Mouse (Mus musculus): ENCODE data around the gene Slco2b1. TPM values are rescaled to one million over a fixed set of nuclear protein-coding genes. Genes with fewer than 3 reads are reported as not detected.

The Slco2b1 gene
- total and polyA plus RNA-seq, 3 experiments, result 0.02 to 1.4 (median 0.53) TPM

DNA sequence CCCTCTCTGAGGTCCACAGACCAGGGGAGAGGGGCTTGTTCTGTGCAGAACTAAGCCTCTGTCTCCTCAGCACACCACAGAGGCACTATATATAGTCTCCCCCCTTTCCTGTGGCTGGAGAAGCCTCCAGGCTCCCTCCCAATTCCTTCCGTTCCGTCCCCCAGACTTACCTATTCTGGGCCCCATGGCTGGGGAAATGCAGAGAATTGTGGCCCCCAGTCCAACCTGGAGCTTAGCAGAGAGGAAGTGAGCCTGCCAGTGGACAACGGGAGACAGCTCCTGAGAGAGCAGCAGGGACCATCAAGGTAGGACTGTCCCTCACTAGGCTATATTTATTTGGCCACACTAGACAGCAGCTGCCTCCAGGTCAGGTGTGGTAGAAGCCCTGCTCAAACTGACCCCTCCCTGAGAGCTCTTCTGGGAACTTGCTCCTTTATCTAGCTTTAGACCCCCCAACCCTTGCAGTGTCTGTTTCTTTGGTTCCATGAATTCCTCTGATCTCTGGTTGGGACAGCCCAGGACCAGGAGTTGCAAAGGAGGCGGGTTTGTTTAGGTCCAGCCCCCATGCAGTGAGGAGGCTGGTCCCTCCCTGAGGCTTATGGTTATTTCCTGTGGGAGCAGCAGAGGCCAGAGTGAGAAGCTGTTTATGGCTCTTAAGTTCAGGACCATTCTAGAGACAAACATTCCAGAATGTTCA is 4.7 kb downstream of the Slco2b1 start:
- TF ChIP-seq GATA2 (IDR thresholded peaks at IDR 0.05; ENCODE audit: borderline replicate concordance, low read depth, low read length), result no peak
- Histone ChIP-seq H3K36me3 (replicated peaks) (no peaks in the 10 kb centered on the region), H3K27me3 (ENCODE audit: insufficient read depth, low read length) (peaks cover 38% of the 10 kb centered on the region), H3K4me1 (ENCODE audit: insufficient read depth, low read depth, low read length) (no peaks in the 10 kb centered on the region), H3K4me3 (ENCODE audit: low read depth, low read length) (no peak overlapping the region), H3K9me3 (replicated peaks) (no peaks in the 10 kb centered on the region)
- no peak for ATAC-seq (ENCODE audit: extremely low read depth, insufficient number of reproducible peaks, low FRiP score, poor library complexity, severe bottlenecking)
- no peak for DNase-seq (ENCODE audit: low spot score)

- H3K9me3 ChIP-seq (replicated peaks), result no peaks in the 10 kb centered on the region
- TF ChIP-seq GATA1 (IDR thresholded peaks at IDR 0.05; ENCODE audit: borderline replicate concordance, low read length) (no peak), CTCF (IDR thresholded peaks at IDR 0.05; ENCODE audit: low read depth, low read length) (no peak), TAL1 (conservative IDR thresholded peaks at IDR 0.05; ENCODE audit: low read depth, low read length) (no peak), POLR2AphosphoS5 (IDR thresholded peaks at IDR 0.05; ENCODE audit: insufficient replicate concordance, low read depth, low read length) (no peak), GATA2 (IDR thresholded peaks at IDR 0.05; ENCODE audit: borderline replicate concordance, low read depth, low read length) (no peak)
- no peaks in the 10 kb centered on the region for H3K36me3 ChIP-seq (replicated peaks)
- no peak overlapping the region for H3K4me3 ChIP-seq (ENCODE audit: low read depth, low read length)
- no peaks in the 10 kb centered on the region for H3K4me1 ChIP-seq (ENCODE audit: insufficient read depth, low read depth, low read length)
- no peak for DNase-seq (ENCODE audit: low spot score)
- ATAC-seq (ENCODE audit: extremely low read depth, insufficient number of reproducible peaks, low FRiP score, poor library complexity, severe bottlenecking), result no peak
- H3K27me3 ChIP-seq (ENCODE audit: insufficient read depth, low read length), result peaks cover 39% of the 10 kb centered on the region
Measured at GRCm38 (mm10) chr7:99704736-99705519, 6.2 kb downstream of the Slco2b1 start.

- Histone ChIP-seq H3K9me3 (replicated peaks) (no peaks in the 10 kb centered on the region), H3K4me1 (ENCODE audit: insufficient read depth, low read depth, low read length) (no peaks in the 10 kb centered on the region), H3K27me3 (ENCODE audit: insufficient read depth, low read length) (peaks cover 20% of the 10 kb centered on the region), H3K4me3 (ENCODE audit: low read depth, low read length) (no peak overlapping the region), H3K36me3 (replicated peaks) (no peaks in the 10 kb centered on the region)
- DNase-seq (ENCODE audit: low spot score), result no peak
- ATAC-seq (ENCODE audit: extremely low read depth, insufficient number of reproducible peaks, low FRiP score, poor library complexity, severe bottlenecking), result no peak
- no peak for TF ChIP-seq GATA2 (IDR thresholded peaks at IDR 0.05; ENCODE audit: borderline replicate concordance, low read depth, low read length)
- no peak for TF ChIP-seq GATA1 (IDR thresholded peaks at IDR 0.05; ENCODE audit: borderline replicate concordance, low read length)
Measured at GRCm38 (mm10) chr7:99702201-99702600, 8.9 kb downstream of the Slco2b1 start.

- no peak for ATAC-seq (ENCODE audit: extremely low read depth, insufficient number of reproducible peaks, low FRiP score, poor library complexity, severe bottlenecking)
- Histone ChIP-seq H3K4me1 (ENCODE audit: insufficient read depth, low read depth, low read length) (no peaks in the 10 kb centered on the region), H3K9me3 (replicated peaks) (no peaks in the 10 kb centered on the region), H3K4me3 (ENCODE audit: low read depth, low read length) (no peak overlapping the region), H3K36me3 (replicated peaks) (no peaks in the 10 kb centered on the region), H3K27me3 (ENCODE audit: insufficient read depth, low read length) (peaks cover 11% of the 10 kb centered on the region)
- no peak for TF ChIP-seq GATA1 (IDR thresholded peaks at IDR 0.05; ENCODE audit: borderline replicate concordance, low read length)
- no peak for TF ChIP-seq POLR2AphosphoS5 (IDR thresholded peaks at IDR 0.05; ENCODE audit: insufficient replicate concordance, low read depth, low read length)
- TF ChIP-seq TAL1 (conservative IDR thresholded peaks at IDR 0.05; ENCODE audit: low read depth, low read length), result no peak
- TF ChIP-seq CTCF (IDR thresholded peaks at IDR 0.05; ENCODE audit: low read depth, low read length), result no peak
- no peak for TF ChIP-seq GATA2 (IDR thresholded peaks at IDR 0.05; ENCODE audit: borderline replicate concordance, low read depth, low read length)
- no peak for DNase-seq (ENCODE audit: low spot score)
Measured at GRCm38 (mm10) chr7:99700641-99701040, 10.5 kb downstream of the Slco2b1 start.

- Histone ChIP-seq H3K4me1 (ENCODE audit: insufficient read depth, low read depth, low read length) (no peaks in the 10 kb centered on the region), H3K36me3 (replicated peaks) (no peaks in the 10 kb centered on the region), H3K9me3 (replicated peaks) (no peaks in the 10 kb centered on the region), H3K4me3 (ENCODE audit: low read depth, low read length) (no peak overlapping the region), H3K27me3 (ENCODE audit: insufficient read depth, low read length) (peaks cover 8% of the 10 kb centered on the region)
- no peak for ATAC-seq (ENCODE audit: extremely low read depth, insufficient number of reproducible peaks, low FRiP score, poor library complexity, severe bottlenecking)
- no peak for TF ChIP-seq CTCF (IDR thresholded peaks at IDR 0.05; ENCODE audit: low read depth, low read length)
- no peak for TF ChIP-seq TAL1 (conservative IDR thresholded peaks at IDR 0.05; ENCODE audit: low read depth, low read length)
- TF ChIP-seq GATA2 (IDR thresholded peaks at IDR 0.05; ENCODE audit: borderline replicate concordance, low read depth, low read length), result no peak
- TF ChIP-seq GATA1 (IDR thresholded peaks at IDR 0.05; ENCODE audit: borderline replicate concordance, low read length), result no peak
- no peak for DNase-seq (ENCODE audit: low spot score)
Measured at GRCm38 (mm10) chr7:99699709-99700151, 11.4 kb downstream of the Slco2b1 start.

DNA sequence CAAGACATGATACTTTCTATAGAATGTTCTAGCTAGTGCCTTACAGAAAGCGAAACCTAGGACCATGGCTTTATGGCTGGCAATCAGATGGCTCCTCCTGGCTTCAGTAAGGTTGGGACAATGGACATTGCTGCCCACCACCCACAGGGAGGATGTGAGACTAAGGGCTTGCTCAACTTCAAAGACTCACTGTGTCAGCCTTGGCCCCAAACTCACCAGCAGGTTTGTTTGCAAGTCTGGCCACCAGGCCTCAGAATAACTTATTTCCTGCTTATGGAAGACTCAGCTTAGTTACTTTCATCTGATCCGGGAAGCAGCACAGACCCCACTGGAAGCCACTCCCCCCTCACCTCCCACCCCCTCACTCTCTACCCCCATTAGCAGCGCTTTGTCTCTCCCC is 12.0 kb downstream of the Slco2b1 start:
- Histone ChIP-seq H3K4me3 (ENCODE audit: low read depth, low read length) (no peak overlapping the region), H3K27me3 (ENCODE audit: insufficient read depth, low read length) (peaks cover 8% of the 10 kb centered on the region), H3K36me3 (replicated peaks) (no peaks in the 10 kb centered on the region), H3K4me1 (ENCODE audit: insufficient read depth, low read depth, low read length) (no peaks in the 10 kb centered on the region), H3K9me3 (replicated peaks) (no peaks in the 10 kb centered on the region)
- DNase-seq (ENCODE audit: low spot score), result no peak
- ATAC-seq (ENCODE audit: extremely low read depth, insufficient number of reproducible peaks, low FRiP score, poor library complexity, severe bottlenecking), result no peak
- TF ChIP-seq GATA1 (IDR thresholded peaks at IDR 0.05; ENCODE audit: borderline replicate concordance, low read length) (no peak), GATA2 (IDR thresholded peaks at IDR 0.05; ENCODE audit: borderline replicate concordance, low read depth, low read length) (no peak), CTCF (IDR thresholded peaks at IDR 0.05; ENCODE audit: low read depth, low read length) (no peak), POLR2AphosphoS5 (IDR thresholded peaks at IDR 0.05; ENCODE audit: insufficient replicate concordance, low read depth, low read length) (no peak), TAL1 (conservative IDR thresholded peaks at IDR 0.05; ENCODE audit: low read depth, low read length) (no peak)

Measured in G1E (cell line).